Mouse (Mus musculus) midbrain, postnatal 0 days (tissue): ENCODE results near the gene Armh3. TPM values are rescaled to one million over a fixed set of nuclear protein-coding genes. Genes with fewer than 3 reads are reported as not detected.

Source experiments
- ATAC-seq: fragments of 200-750 bp; cut with Nextera tagmentation; 2 replicates; pipeline ENCODE4 v1.8.0; 2017; ENCODE audit warnings: moderate number of reproducible peaks, mild to moderate bottlenecking, moderate TSS enrichment, moderate library complexity; ENCODE audit not compliant: low FRiP score
- DNase-seq: peaks from one replicate; pipeline ENCODE4 v3.0.0-alpha.2; 2015; ENCODE audit warnings: low spot score
- H3K27ac ChIP-seq: fragments of 300-500 bp; sonication (generic); 2 replicates; pipeline ENCODE4 v1.5.1; 2014; ENCODE audit warnings: low read depth, mild to moderate bottlenecking, low read length, mixed read lengths
- H3K27me3 ChIP-seq: fragments of 300-500 bp; sonication (generic); 2 replicates; pipeline ENCODE4 v1.6.1; 2014; ENCODE audit warnings: low read length, control low read depth, mixed read lengths; ENCODE audit not compliant: insufficient read depth
- H3K36me3 ChIP-seq: fragments of 300-500 bp; sonication (generic); 2 replicates; pipeline ENCODE4 v1.6.1; 2014; ENCODE audit warnings: low read length, control low read depth, mixed read lengths; ENCODE audit not compliant: insufficient read depth
- H3K4me1 ChIP-seq: fragments of 300-500 bp; sonication (generic); 2 replicates; pipeline ENCODE4 v1.6.1; 2014; ENCODE audit warnings: mild to moderate bottlenecking, control low read depth, antibody characterized with exemption, low read length, mixed read lengths; ENCODE audit not compliant: insufficient read depth
- H3K4me2 ChIP-seq: fragments of 300-500 bp; sonication (generic); 2 replicates; pipeline ENCODE4 v1.6.1; 2014; ENCODE audit warnings: low read depth, mild to moderate bottlenecking, low read length, mixed read lengths; ENCODE audit not compliant: poor library complexity, severe bottlenecking
- H3K4me3 ChIP-seq: fragments of 300-500 bp; sonication (generic); 2 replicates; pipeline ENCODE4 v1.5.1; 2014; ENCODE audit warnings: low read depth, mild to moderate bottlenecking, low read length, moderate library complexity
- H3K9ac ChIP-seq: fragments of 300-500 bp; sonication (generic); replicated peaks from 2 replicates; pipeline ENCODE4 v1.6.1; 2014; ENCODE audit warnings: mild to moderate bottlenecking, low read length, moderate library complexity, mixed read lengths; ENCODE audit not compliant: poor library complexity, severe bottlenecking
- H3K9me3 ChIP-seq: fragments of 300-500 bp; sonication (generic); 2 replicates; pipeline ENCODE4 v1.6.1; 2016; ENCODE audit warnings: low read length, control low read depth
- CTCF ChIP-seq: IDR thresholded peaks from 2 replicates; pipeline ENCODE4 v1.5.1; 2016; ENCODE audit warnings: antibody characterized with exemption, mild to moderate bottlenecking
- WGBS: fragments of 180-500 bp; shearing (Covaris S2); extraction: QIAGEN DNeasy Blood & Tissue Kit; methylation state at CpG from one replicate; pipeline ENCODE4 v1.1.7; 2014; 5-methylcytosine and 5-hydroxymethylcytosine counted together
- polyA plus RNA-seq: library from polyadenylated mRNA; unstranded; fragments of >200 nt; fragmentation: Nextera tagmentation; extraction: Ambion mirVana; gene quantifications from 2 replicates; pipeline ENCODE4 v1.2.1, GENCODE M21; 2015
- total RNA-seq: library from RNA; depleted of rRNA; stranded (reverse); fragments of >200 nt; gene quantifications from 2 replicates; pipeline ENCODE4 v1.2.3, GENCODE M21; 2014; rRNA removed

Gene Armh3
- total and polyA plus RNA-seq, 2 experiments from 2014 or later = 18.1 to 18.9 TPM

DNA sequence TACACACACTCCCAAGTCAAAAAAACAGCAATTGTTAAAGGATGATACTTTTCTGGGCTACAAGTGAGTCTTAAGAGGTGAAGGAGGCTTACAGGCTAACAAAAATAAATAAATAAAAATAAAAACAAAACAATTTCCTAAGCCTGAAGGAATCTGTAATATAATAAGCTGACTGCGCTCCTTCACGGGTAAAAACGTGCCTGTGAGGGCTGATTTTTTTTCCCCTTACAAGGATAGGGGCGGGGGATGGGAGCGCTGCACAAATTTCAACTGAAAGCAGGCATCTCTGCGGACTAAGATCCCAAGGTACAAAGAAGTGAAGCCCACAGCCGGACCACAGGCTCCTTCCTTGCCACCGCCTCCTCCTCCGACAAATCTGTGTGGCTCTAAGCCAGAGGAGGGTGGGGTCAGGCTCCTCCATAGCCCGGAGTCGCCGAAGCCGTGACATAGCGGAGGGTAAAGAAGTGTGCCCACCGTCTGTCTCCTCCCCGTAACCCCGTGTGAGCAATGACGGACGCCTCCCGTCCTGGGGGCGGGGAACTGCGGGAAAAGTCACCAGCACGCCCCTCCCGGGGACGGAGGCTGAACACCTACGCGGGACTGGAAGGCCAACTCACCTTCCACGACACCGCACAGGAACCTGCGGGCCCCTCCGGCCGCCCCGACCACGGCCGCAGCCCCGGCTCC is 215.8 kb downstream of the Armh3 start:
- Histone ChIP-seq H3K9me3 (no peaks in the 10 kb centered on the region), H3K36me3 (0 out of 2 replicates have a peak, but pooled peaks cover 10% of the 10 kb centered on the region), H3K4me1 (peaks cover 12% of the 10 kb centered on the region; the same call in 1 of the 2 replicates), H3K9ac (peak overlapping the region; percentile 96), H3K27me3 (no peaks in the 10 kb centered on the region), H3K4me2 (peak overlapping the region; percentile 60), H3K27ac (peak overlapping the region; percentile 99), H3K4me3 (peak overlapping the region; percentile 81)
- ATAC-seq = peak; percentile 39
- 0 out of 2 replicates have a peak, but pooled peaks have one; percentile 1 for TF ChIP-seq CTCF
- peak; percentile 66 for DNase-seq
- under 1% methylated on average over 34 of the region's 36 CpGs for WGBS

DNA sequence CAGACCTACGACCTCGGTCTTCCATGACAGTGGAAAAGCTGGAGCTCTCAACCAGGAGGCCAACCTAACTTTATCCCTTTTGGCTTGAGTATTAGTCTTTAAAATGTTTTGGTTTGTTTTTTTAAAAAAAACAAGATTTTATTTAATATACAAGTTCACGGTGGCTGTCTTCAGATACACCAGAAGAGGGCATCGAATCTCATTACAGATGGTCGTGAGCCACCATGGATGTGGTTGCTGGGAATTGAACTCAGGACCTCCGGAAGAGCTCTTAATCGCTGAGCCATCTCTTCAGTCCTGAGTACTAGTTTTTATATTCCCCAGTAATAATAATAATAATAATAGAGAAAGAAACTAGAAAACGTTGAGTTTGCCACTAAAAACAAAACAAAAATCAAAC is 216.6 kb downstream of the Armh3 start:
- TF ChIP-seq CTCF = peak; percentile 35
- no peaks in the 10 kb centered on the region for H3K9me3 ChIP-seq
- H3K27ac ChIP-seq = no peak overlapping the region
- H3K9ac ChIP-seq = no peak overlapping the region
- peak overlapping the region; percentile 81 for H3K4me3 ChIP-seq
- no peak for ATAC-seq
- H3K27me3 ChIP-seq = no peaks in the 10 kb centered on the region
- peaks cover 17% of the 10 kb centered on the region; the same call in 1 of the 2 replicates for H3K36me3 ChIP-seq
- H3K4me1 ChIP-seq = peaks cover 12% of the 10 kb centered on the region; the same call in 1 of the 2 replicates
- peak overlapping the region; percentile 60 for H3K4me2 ChIP-seq
- no peak for DNase-seq
- 54% methylated on average over 8 of the region's 8 CpGs for whole genome bisulfite sequencing

- no peak for DNase-seq
- WGBS = 82% methylated on average over 13 of the region's 13 CpGs
- H3K4me3 ChIP-seq = peak overlapping the region; percentile 81; the same call in 1 of the 2 replicates
- peaks cover 12% of the 10 kb centered on the region; the same call in 1 of the 2 replicates for H3K4me1 ChIP-seq
- no peak for ATAC-seq
- no peak overlapping the region for H3K27ac ChIP-seq
- no peak for TF ChIP-seq CTCF
- H3K9ac ChIP-seq = no peak overlapping the region
- H3K9me3 ChIP-seq = no peaks in the 10 kb centered on the region
- H3K36me3 ChIP-seq = peaks cover 20% of the 10 kb centered on the region; the same call in 1 of the 2 replicates
- peak overlapping the region; percentile 60 for H3K4me2 ChIP-seq
- H3K27me3 ChIP-seq = no peaks in the 10 kb centered on the region
Measured at GRCm38 (mm10) chr19:45780350-45780915, 217.9 kb downstream of the Armh3 start.

DNA sequence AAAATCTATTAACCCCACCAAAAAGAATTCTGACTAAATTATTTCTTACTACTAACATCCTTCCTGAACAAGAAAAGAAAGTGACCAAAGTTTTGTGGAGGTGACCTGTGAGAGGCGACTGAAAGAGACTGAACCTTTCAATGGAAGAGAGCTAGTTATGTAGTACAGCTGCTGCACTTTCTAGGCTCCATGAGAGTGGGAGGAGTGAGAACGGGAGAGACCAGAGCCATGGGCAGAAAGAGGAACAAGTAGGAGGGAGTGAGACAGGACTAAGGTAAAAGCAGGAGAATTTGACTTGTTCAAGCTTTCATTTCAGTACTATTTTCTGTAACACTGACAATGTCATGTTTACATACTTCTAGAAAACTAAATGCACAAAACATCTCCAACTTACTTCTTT is 222.8 kb downstream of the Armh3 start:
- no peak for TF ChIP-seq CTCF
- no peak overlapping the region for H3K9ac ChIP-seq
- H3K36me3 ChIP-seq = peaks cover 48% of the 10 kb centered on the region
- no peak overlapping the region for H3K27ac ChIP-seq
- no peak overlapping the region for H3K4me3 ChIP-seq
- ATAC-seq (no peak), DNase-seq (no peak)
- 89% methylated on average over 2 of the region's 2 CpGs for WGBS
- peaks cover 5% of the 10 kb centered on the region; the same call in 1 of the 2 replicates for H3K4me1 ChIP-seq
- H3K4me2 ChIP-seq = no peak overlapping the region
- H3K9me3 ChIP-seq = no peaks in the 10 kb centered on the region
- H3K27me3 ChIP-seq = no peaks in the 10 kb centered on the region

DNA sequence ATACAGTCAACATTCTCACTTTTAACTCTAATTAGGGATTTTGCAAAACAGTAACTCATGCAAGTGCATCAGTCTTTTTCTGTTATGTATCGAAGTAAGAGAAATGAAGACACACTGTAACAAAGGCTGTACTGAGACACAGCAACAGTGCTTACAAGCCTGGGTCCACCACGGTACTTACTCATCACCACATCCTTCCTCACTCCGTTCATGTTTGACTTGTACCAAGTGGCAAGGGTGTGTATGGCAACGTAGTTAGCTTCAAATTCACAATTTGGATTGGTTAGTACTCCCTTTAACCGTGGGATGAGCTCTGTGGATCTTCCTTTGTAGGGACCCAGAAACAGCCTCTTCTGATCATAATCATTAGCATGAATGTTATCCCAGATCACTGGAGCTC is 226.8 kb downstream of the Armh3 start:
- WGBS = 91% methylated on average over 5 of the region's 5 CpGs

More for the DNA sequence above, 226.8 kb downstream of the Armh3 start:
- DNase-seq (no peak), ATAC-seq (no peak)
- no peak for TF ChIP-seq CTCF
- Histone ChIP-seq H3K9ac (no peak overlapping the region), H3K9me3 (no peaks in the 10 kb centered on the region), H3K36me3 (peaks cover 63% of the 10 kb centered on the region), H3K4me1 (no peaks in the 10 kb centered on the region), H3K4me2 (no peak overlapping the region), H3K27me3 (no peaks in the 10 kb centered on the region), H3K4me3 (no peak overlapping the region), H3K27ac (no peak overlapping the region)

Other genes with a start within 250 kb of the Armh3 start
- 26.1 and 40.2 TPM in 2 replicates for gene Npm3, start 248.9 kb downstream of the Armh3 start, total RNA-seq
- gene Npm3, start 248.9 kb downstream of the Armh3 start, polyA plus RNA-seq = 5.6 and 6.5 TPM in 2 replicates
- 145 and 210 TPM in 2 replicates for gene Mgea5, start 214.7 kb downstream of the Armh3 start, total RNA-seq
- 55.9 and 78.2 TPM in 2 replicates for gene Mgea5, start 214.7 kb downstream of the Armh3 start, polyA plus RNA-seq
- 13.7 and 21.2 TPM in 2 replicates for gene Kcnip2, start 182.4 kb downstream of the Armh3 start, total RNA-seq
- gene Kcnip2, start 182.4 kb downstream of the Armh3 start, polyA plus RNA-seq = 12.0 and 14.2 TPM in 2 replicates
- gene Hps6, start 5.0 kb upstream of the Armh3 start, total RNA-seq = 8.9 and 9.4 TPM in 2 replicates
- 3.9 and 4.6 TPM in 2 replicates for gene Hps6, start 5.0 kb upstream of the Armh3 start, polyA plus RNA-seq
- 9.9 and 10.4 TPM in 2 replicates for gene Pprc1, start 46.4 kb upstream of the Armh3 start, total RNA-seq
- gene Pprc1, start 46.4 kb upstream of the Armh3 start, polyA plus RNA-seq = 8.8 and 9.8 TPM in 2 replicates
- 121 and 139 TPM in 2 replicates for gene Ldb1, start 46.7 kb upstream of the Armh3 start, total RNA-seq
- gene Ldb1, start 46.7 kb upstream of the Armh3 start, polyA plus RNA-seq = 83.7 and 84.5 TPM in 2 replicates
- gene Nolc1, start 77.4 kb upstream of the Armh3 start, total RNA-seq = 26.0 and 35.5 TPM in 2 replicates
- 55.7 and 63.5 TPM in 2 replicates for gene Nolc1, start 77.4 kb upstream of the Armh3 start, polyA plus RNA-seq
- 0.05 TPM in 1 of 2 replicates, not detected in the other for gene Elovl3, start 133.4 kb upstream of the Armh3 start, total RNA-seq
- gene Elovl3, start 133.4 kb upstream of the Armh3 start, polyA plus RNA-seq = 0.21 and 0.32 TPM in 2 replicates
- 1.9 and 3.1 TPM in 2 replicates for gene Pitx3, start 149.8 kb upstream of the Armh3 start, total RNA-seq
- 2.5 and 2.7 TPM in 2 replicates for gene Pitx3, start 149.8 kb upstream of the Armh3 start, polyA plus RNA-seq
- 59.8 and 60.9 TPM in 2 replicates for gene Gbf1, start 154.0 kb upstream of the Armh3 start, total RNA-seq
- gene Gbf1, start 154.0 kb upstream of the Armh3 start, polyA plus RNA-seq = 42.8 and 51.6 TPM in 2 replicates